Mouse (Mus musculus) ES-E14 (cell line): Measurements from ENCODE around the gene Wnt11. TPM values are rescaled to one million over a fixed set of nuclear protein-coding genes. Genes with fewer than 3 reads are reported as not detected.

Experiments
- DNase-seq: peaks from one replicate; pipeline ENCODE4 v3.0.0-alpha.2; 2013; ENCODE audit warnings: low read depth, low spot score
- H3K27ac ChIP-seq: 2 replicates; pipeline ENCODE4 v1.5.1; 2012; ENCODE audit warnings: low read depth, mild to moderate bottlenecking, low read length, moderate library complexity, mixed read lengths; ENCODE audit not compliant: poor library complexity, insufficient read depth, severe bottlenecking
- H3K36me3 ChIP-seq: 2 replicates; pipeline ENCODE4 v1.6.1; 2012; ENCODE audit warnings: mild to moderate bottlenecking, low read length, moderate library complexity, mixed read lengths; ENCODE audit not compliant: control insufficient read depth, poor library complexity, insufficient read depth, severe bottlenecking
- H3K4me1 ChIP-seq, 2 experiments: fragments of 150-350 bp in 1 of 2; sonication (generic) in 1 of 2; 2 replicates each; pipeline ENCODE4 v1.6.1; 2012; ENCODE audit warnings: low read length in 2 of 2, mild to moderate bottlenecking in 1 of 2, mixed read lengths in 1 of 2; ENCODE audit not compliant: control insufficient read depth in 2 of 2, insufficient read depth in 2 of 2, poor library complexity in 1 of 2
- H3K4me3 ChIP-seq, 2 experiments: fragments of 150-350 bp in 1 of 2; sonication (generic) in 1 of 2; 2 replicates each; pipeline ENCODE4 v1.5.1; 2012; ENCODE audit warnings: low read length in 2 of 2, low read depth in 1 of 2, mild to moderate bottlenecking in 1 of 2, mixed read lengths in 1 of 2; ENCODE audit not compliant: insufficient read depth in 1 of 2, poor library complexity in 1 of 2, severe bottlenecking in 1 of 2
- H3K9ac ChIP-seq: 2 replicates; pipeline ENCODE4 v1.6.1; 2012; ENCODE audit warnings: low read depth, mild to moderate bottlenecking, low read length, mixed read lengths; ENCODE audit not compliant: poor library complexity, insufficient read depth, severe bottlenecking
- H3K9me3 ChIP-seq: fragments of 150-350 bp; sonication (generic); 2 replicates; pipeline ENCODE4 v1.6.1; 2012; ENCODE audit warnings: low read depth, mild to moderate bottlenecking, low read length; ENCODE audit not compliant: control insufficient read depth, insufficient read depth
- CHD2 ChIP-seq: IDR thresholded peaks from 2 replicates; pipeline ENCODE4 v1.6.1; 2014; ENCODE audit warnings: mild to moderate bottlenecking, low read depth, low read length, inconsistent platforms
- HCFC1 ChIP-seq: IDR thresholded peaks from 2 replicates; pipeline ENCODE4 v1.6.1; 2012; ENCODE audit warnings: low read length, inconsistent platforms, borderline replicate concordance; ENCODE audit not compliant: insufficient read depth
- MAFK ChIP-seq: IDR thresholded peaks from 2 replicates; pipeline ENCODE4 v1.6.1; 2014; ENCODE audit warnings: mild to moderate bottlenecking, low read depth, low read length, inconsistent platforms; ENCODE audit not compliant: insufficient read depth
- ZC3H11A ChIP-seq: IDR thresholded peaks from 2 replicates; pipeline ENCODE4 v1.6.1; 2012; ENCODE audit warnings: low read depth, mild to moderate bottlenecking, inconsistent platforms, low read length, borderline replicate concordance
- ZNF384 ChIP-seq: IDR thresholded peaks from 2 replicates; pipeline ENCODE4 v1.6.1; 2012; ENCODE audit warnings: low read depth, low read length, inconsistent platforms
- in situ Hi-C, 2 experiments: fragments of 600-800 bp; cut with MboI; formaldehyde crosslinking; loops; one replicate each; pipeline ENCODE4 v1.15.1; 2025; ENCODE audit warnings: low sequenced_read_pairs in 2 of 2, inconsistent platforms in 1 of 2; ENCODE audit not compliant: unreplicated experiment in 2 of 2
- total RNA-seq: library from RNA; depleted of rRNA; stranded (reverse); fragments of 300-350 nt; gene quantifications from 2 replicates; pipeline ENCODE4 v1.2.3, GENCODE M21; 2012

Wnt11 gene
- total RNA-seq, 1 experiment: 3.5 TPM

DNA sequence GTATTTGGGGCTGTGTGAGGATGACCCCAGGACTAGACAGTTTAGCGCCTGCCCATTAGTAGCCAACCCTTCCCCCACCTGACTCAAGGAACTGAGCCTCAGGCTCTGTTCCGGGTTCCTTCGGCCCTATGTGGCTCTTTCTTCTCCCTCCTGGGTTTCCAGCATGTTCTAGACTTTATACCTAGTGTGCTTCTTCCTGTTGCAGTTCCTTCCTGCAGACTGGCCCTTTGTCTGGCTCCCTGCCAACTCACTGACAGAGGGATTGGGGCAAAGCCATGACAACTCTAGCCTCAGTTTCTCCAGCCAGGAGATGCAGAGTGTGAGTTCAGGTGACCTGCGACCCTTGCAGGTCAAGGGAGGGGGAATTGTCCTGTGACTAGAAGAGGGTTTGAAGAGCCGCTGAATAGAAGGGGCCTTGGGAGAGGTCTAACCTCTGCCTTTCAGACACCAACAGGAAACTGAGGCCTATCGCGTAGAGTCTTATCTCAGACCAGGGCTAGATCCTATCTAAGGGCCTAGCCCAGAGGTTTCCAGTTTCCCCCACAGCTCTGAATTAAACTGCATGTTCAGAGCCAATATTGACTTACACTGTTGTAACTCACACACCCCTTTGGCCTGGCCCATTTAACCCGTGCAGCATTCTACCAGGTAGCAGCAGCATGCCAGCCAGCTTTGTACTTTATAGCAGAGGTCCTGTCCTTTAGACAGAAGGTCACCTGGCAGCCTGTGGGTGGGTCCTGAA is 14.2 kb downstream of the Wnt11 start:
- DNase-seq: no peak
- TF ChIP-seq MAFK: no peak
- no peak for TF ChIP-seq ZC3H11A
- no peak for TF ChIP-seq CHD2
- no peak for TF ChIP-seq HCFC1
- TF ChIP-seq ZNF384: no peak

DNA sequence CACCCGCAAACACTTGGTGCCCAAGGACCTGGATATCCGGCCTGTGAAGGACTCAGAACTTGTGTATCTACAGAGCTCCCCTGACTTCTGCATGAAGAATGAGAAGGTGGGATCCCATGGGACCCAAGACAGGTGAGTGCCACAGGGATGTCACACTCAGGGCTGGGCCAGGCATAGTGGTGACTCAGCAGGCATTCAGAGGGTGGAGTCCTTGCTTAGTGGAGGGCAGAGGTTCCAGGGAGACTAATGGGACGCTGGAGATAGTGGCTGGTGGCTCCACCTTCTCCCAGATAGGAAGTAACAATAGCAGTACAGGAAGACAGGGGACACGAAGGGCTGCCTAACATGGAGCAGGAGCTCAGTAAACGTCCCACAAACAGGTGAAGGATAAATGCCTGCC is 15.5 kb downstream of the Wnt11 start:
- H3K4me3 ChIP-seq: no peak overlapping the region
- H3K4me1 ChIP-seq: peaks cover 3 to 5% of the 10 kb centered on the region in 2 experiments; a peak in 1 of 4 replicates
- in situ Hi-C loops: no loop called here
- no peak overlapping the region for H3K27ac ChIP-seq
- no peak for DNase-seq
- H3K9ac ChIP-seq: no peak overlapping the region
- TF ChIP-seq HCFC1 (no peak), ZC3H11A (no peak), ZNF384 (no peak), CHD2 (no peak), MAFK (no peak)
- H3K36me3 ChIP-seq: no peaks in the 10 kb centered on the region
- no peaks in the 10 kb centered on the region for H3K9me3 ChIP-seq

More for the DNA sequence above, 14.2 kb downstream of the Wnt11 start:
- Histone ChIP-seq H3K4me3 (no peak overlapping the region), H3K9ac (no peak overlapping the region), H3K36me3 (no peaks in the 10 kb centered on the region), H3K4me1 (peaks cover 3 to 5% of the 10 kb centered on the region in 2 experiments; a peak in 1 of 4 replicates), H3K9me3 (no peaks in the 10 kb centered on the region), H3K27ac (no peak overlapping the region)
- in situ Hi-C loops: loop anchor here in 1 of 2 experiments (25.0 kb wide), 1 partner anchor 563 kb away; no protein-coding TSS in a partner anchor

DNA sequence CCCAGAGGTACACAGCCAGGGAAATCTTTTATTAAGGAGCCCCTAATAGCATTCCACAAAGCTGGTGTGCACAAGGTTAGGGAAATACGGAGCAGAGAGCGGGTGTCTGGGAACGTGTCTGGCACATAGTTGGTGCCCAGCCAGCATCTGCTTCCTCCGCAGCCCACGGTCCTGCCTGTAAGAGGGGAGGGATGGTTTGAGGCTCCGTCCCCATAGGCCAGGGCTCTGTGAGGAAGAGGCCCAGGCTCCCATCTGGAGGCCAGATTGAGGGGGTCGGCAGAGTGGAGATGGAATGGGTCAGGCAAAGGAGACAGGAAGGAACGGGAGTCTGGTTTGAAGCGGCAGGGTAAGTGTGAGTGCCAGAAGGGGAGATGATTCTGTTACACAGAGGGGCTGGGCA is 16.3 kb downstream of the Wnt11 start:
- in situ Hi-C loops: no loop called here
- no peak for DNase-seq
- no peak overlapping the region for H3K27ac ChIP-seq

DNA sequence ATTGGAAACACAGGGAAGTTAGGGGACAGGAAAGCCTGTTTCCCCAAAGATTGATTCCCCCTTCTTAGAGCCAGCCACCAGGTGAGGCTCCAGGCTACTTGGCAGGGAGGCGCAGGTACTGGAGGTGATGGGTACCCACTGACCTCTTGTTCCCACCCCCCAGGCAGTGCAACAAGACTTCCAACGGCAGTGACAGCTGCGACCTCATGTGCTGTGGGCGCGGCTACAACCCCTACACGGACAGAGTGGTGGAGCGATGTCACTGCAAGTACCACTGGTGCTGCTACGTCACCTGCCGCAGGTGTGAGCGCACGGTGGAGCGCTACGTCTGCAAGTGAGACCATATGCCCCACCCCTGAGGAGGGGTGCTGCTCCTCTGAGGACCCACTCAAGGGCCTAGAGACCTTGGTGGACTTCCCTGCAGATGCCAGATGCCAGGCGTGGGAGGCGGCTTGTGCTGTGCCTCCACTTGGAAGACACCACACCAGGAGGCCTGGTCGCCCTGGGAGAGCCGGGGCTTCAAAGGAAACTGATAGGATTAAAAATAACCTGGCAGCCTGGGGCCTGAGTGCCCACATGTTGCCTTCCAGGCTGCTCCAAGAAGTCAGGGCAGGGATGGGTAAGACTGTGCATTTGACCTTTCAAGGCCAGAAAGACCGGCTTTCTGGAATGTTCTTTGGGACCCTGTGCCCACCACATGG is 18.2 kb downstream of the Wnt11 start:
- DNase-seq: no peak
- Histone ChIP-seq H3K4me1 (no peaks in the 10 kb centered on the region; a peak in 1 of 4 replicates), H3K9ac (no peak overlapping the region), H3K36me3 (no peaks in the 10 kb centered on the region), H3K9me3 (no peaks in the 10 kb centered on the region), H3K4me3 (no peak overlapping the region), H3K27ac (no peak overlapping the region)
- no peak for TF ChIP-seq MAFK
- no peak for TF ChIP-seq ZNF384
- no peak for TF ChIP-seq HCFC1
- TF ChIP-seq CHD2: no peak
- no peak for TF ChIP-seq ZC3H11A
- in situ Hi-C loops: no loop called here

More for the DNA sequence above, 16.3 kb downstream of the Wnt11 start:
- TF ChIP-seq ZNF384 (no peak), CHD2 (no peak), MAFK (no peak), ZC3H11A (no peak), HCFC1 (no peak)
- peaks cover 3 to 5% of the 10 kb centered on the region in 2 experiments; a peak in 1 of 4 replicates for H3K4me1 ChIP-seq
- H3K9me3 ChIP-seq: no peaks in the 10 kb centered on the region
- H3K9ac ChIP-seq: no peak overlapping the region
- no peak overlapping the region for H3K4me3 ChIP-seq
- H3K36me3 ChIP-seq: no peaks in the 10 kb centered on the region
